Mouse (Mus musculus) forebrain, embryonic 12.5 days (tissue): ENCODE measurements around the gene Rpl36. TPM values are rescaled to one million over a fixed set of nuclear protein-coding genes. Genes with fewer than 3 reads are reported as not detected.

ENCODE experiments used
- ATAC-seq: fragments of 200-750 bp; cut with Nextera tagmentation; 2 replicates; pipeline ENCODE4 v1.8.0; 2017; ENCODE audit warnings: moderate TSS enrichment; ENCODE audit not compliant: low FRiP score
- H3K27ac ChIP-seq: fragments of 300-500 bp; sonication (generic); 2 replicates; pipeline ENCODE4 v1.5.1; 2016; ENCODE audit warnings: mild to moderate bottlenecking
- H3K27me3 ChIP-seq: fragments of 300-500 bp; sonication (generic); 2 replicates; pipeline ENCODE4 v1.6.1; 2016; ENCODE audit warnings: mild to moderate bottlenecking
- H3K36me3 ChIP-seq: fragments of 300-500 bp; sonication (generic); replicated peaks from 2 replicates; pipeline ENCODE4 v1.6.1; 2016; ENCODE audit warnings: mild to moderate bottlenecking
- H3K4me1 ChIP-seq: fragments of 300-500 bp; sonication (generic); 2 replicates; pipeline ENCODE4 v1.6.1; 2016
- H3K4me2 ChIP-seq: fragments of 300-500 bp; sonication (generic); 2 replicates; pipeline ENCODE4 v1.6.1; 2016; ENCODE audit warnings: mild to moderate bottlenecking, moderate library complexity
- H3K4me3 ChIP-seq: fragments of 300-500 bp; sonication (generic); replicated peaks from 2 replicates; pipeline ENCODE4 v1.5.1; 2016; ENCODE audit warnings: mild to moderate bottlenecking
- H3K9ac ChIP-seq: fragments of 300-500 bp; sonication (generic); 2 replicates; pipeline ENCODE4 v1.6.1; 2016; ENCODE audit warnings: mild to moderate bottlenecking
- H3K9me3 ChIP-seq: fragments of 300-500 bp; sonication (generic); 2 replicates; pipeline ENCODE4 v1.6.1; 2016
- WGBS: fragments of 180-500 bp; shearing (Covaris S2); methylation state at CpG from one replicate; pipeline ENCODE4 v1.1.7; 2016; 5-methylcytosine and 5-hydroxymethylcytosine counted together
- polyA plus RNA-seq: library from polyadenylated mRNA; unstranded; fragments of >200 nt; fragmentation: Nextera tagmentation; extraction: Ambion mirVana; gene quantifications from 2 replicates; pipeline ENCODE4 v1.2.1, GENCODE M21; 2016

The Rpl36 gene
- 1,181 and 1,289 TPM in 2 replicates for polyA plus RNA-seq

DNA sequence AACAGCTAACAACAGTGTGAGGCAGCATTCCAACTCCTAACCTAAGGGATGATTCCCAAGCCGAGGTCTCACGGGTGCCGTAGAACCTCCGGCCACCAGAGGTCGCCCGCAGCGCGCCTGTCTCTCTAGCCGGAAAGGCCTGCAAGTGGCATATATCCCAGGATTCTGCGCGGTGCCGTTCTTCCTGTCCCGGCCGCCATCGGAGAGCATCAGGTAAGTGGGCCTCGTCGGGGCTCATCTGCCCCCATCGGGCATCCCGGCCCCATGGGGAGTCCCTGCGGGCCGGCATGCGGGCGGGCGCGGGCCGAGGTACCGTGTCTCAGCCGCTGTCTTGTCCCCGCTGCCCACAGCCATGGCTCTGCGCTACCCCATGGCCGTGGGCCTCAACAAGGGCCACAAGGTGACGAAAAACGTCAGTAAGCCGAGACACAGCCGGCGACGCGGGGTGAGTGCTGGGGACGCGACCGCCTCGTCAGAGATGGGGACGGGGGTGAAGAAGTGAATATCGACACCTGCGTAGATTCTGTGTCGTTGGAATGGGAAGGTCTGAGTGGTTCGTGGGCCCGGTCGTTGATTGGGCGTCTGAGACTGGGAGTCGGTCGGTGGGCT lies at the start of gene Rpl36:
Gene Rpl36 (plus strand): TSS at position 181 of the 609 bp plus-strand sequence.
- Histone ChIP-seq H3K36me3 (peaks cover 43% of the 10 kb centered on the region), H3K4me1 (peaks cover 34% of the 10 kb centered on the region), H3K9ac (peak within 1 kb of the TSS; percentile 81), H3K4me2 (peak within 1 kb of the TSS; percentile 90), H3K9me3 (no peaks in the 10 kb centered on the region), H3K27me3 (no peaks in the 10 kb centered on the region), H3K4me3 (peak within 1 kb of the TSS; percentile 69), H3K27ac (peak within 1 kb of the TSS; percentile 87)
- ATAC-seq, result peak; percentile 61
- WGBS, result under 1% methylated on average over 52 of the region's 52 CpGs

DNA sequence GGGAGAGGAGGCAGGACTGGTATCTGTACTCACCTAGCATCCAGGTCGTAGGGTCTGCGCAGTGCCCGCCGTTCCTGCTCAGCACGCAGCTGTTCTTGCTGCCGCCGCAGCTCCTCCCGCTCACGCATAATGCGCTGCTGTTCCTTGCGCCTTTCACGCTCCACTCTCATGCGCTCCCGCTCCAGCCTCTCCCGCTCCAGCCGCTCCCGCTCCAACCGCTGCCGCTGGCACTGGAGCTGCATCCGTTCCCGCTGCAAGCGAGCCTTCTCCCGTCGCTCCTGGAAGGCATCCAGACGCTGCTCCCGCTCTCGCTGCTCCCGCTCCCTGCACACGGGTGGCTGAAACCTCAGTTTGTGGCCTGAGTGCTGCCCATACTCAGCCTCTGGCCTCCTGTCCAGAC lies 46.9 kb upstream of the Rpl36 start:
- Histone ChIP-seq H3K4me2 (no peak overlapping the region), H3K4me1 (no peaks in the 10 kb centered on the region), H3K4me3 (no peak overlapping the region), H3K9me3 (no peaks in the 10 kb centered on the region), H3K36me3 (peaks cover 98% of the 10 kb centered on the region), H3K27me3 (no peaks in the 10 kb centered on the region), H3K27ac (no peak overlapping the region), H3K9ac (no peak overlapping the region)
- WGBS, result 96% methylated on average over 29 of the region's 29 CpGs
- ATAC-seq, result no peak

GRCm38 (mm10) chr17:56566918-56567317 lies 46.3 kb upstream of the Rpl36 start:
- no peak overlapping the region for H3K27ac ChIP-seq
- H3K4me1 ChIP-seq, result no peaks in the 10 kb centered on the region
- WGBS, result 94% methylated on average over 5 of the region's 5 CpGs
- H3K9me3 ChIP-seq, result no peaks in the 10 kb centered on the region
- no peak for ATAC-seq
- H3K9ac ChIP-seq, result no peak overlapping the region
- H3K4me3 ChIP-seq, result no peak overlapping the region
- H3K27me3 ChIP-seq, result no peaks in the 10 kb centered on the region
- no peak overlapping the region for H3K4me2 ChIP-seq
- peaks cover 98% of the 10 kb centered on the region for H3K36me3 ChIP-seq

DNA sequence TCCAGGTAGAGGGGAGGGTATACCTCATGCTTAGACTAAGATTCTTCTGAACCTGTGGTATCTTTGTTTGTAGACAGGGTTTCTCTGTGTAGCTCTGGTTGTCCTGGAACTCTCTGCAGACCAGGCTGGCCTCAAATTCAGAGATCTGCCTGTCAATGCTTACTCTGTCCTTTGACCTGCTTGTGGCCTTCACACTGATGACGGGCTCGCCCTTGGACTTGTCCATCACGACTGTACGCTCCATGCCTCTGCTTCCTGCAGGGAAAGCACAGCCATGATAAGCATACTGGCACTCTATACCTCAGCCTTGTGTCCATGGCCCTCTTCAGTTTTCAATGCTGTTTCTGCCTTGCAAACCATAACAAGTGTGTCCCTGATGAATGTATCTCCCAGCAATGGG lies 45.8 kb upstream of the Rpl36 start:
- 93% methylated on average over 4 of the region's 4 CpGs for WGBS
- H3K36me3 ChIP-seq, result peaks cover 98% of the 10 kb centered on the region
- H3K9me3 ChIP-seq, result no peaks in the 10 kb centered on the region

DNA sequence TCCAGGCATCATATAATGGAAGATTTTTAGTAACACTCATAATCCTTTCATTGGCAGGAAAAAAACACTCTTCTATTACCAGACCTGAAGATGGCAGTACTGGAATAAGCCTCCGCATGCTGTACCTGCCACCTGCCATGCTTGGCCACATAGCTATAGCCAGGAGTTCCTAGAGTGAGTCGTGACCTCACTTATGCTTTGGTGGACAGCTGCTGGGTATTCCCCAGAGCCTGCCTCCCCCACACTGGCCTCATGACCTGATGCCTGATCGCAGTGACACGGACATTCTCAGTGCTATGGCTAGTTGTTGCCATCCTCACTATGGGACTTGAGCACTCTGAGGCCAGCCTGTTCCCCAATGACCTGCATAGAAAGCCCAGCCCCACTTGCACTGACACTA lies 42.9 kb upstream of the Rpl36 start:
- 91% methylated on average over 4 of the region's 4 CpGs for whole genome bisulfite sequencing
- no peak for ATAC-seq
- no peak overlapping the region for H3K27ac ChIP-seq

More for the DNA sequence above, 45.8 kb upstream of the Rpl36 start:
- no peak overlapping the region for H3K27ac ChIP-seq
- 0 out of 2 replicates have a peak, but pooled peaks cover 1% of the 10 kb centered on the region for H3K4me1 ChIP-seq
- H3K4me2 ChIP-seq, result no peak overlapping the region
- H3K27me3 ChIP-seq, result no peaks in the 10 kb centered on the region
- no peak for ATAC-seq
- no peak overlapping the region for H3K4me3 ChIP-seq
- no peak overlapping the region for H3K9ac ChIP-seq

GRCm38 (mm10) chr17:56572154-56572553 lies 41.1 kb upstream of the Rpl36 start:
- H3K36me3 ChIP-seq, result peaks cover 92% of the 10 kb centered on the region

More for the DNA sequence above, 42.9 kb upstream of the Rpl36 start:
- Histone ChIP-seq H3K4me1 (0 out of 2 replicates have a peak, but pooled peaks cover 3% of the 10 kb centered on the region), H3K4me2 (no peak overlapping the region), H3K9me3 (no peaks in the 10 kb centered on the region), H3K27me3 (no peaks in the 10 kb centered on the region), H3K9ac (no peak overlapping the region), H3K4me3 (no peak overlapping the region), H3K36me3 (peaks cover 96% of the 10 kb centered on the region)

DNA sequence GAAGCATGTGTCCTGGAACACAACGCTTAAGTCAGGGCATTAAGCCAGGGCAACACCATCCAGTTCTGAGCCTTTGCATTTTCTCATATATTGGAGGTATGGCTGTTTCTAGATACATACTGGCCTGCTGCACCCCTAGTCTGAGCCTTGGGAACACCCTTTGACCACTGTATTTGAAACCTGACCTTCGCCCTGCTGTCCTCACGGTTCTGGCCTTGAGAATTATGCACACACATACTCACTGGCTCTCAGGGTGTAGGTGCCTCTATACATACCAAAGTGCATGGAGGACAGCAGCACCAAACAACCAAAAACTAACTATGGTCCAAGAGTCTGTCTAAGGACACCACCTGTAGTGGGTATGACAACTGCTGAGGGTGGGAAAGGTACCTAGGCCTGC lies 40.3 kb upstream of the Rpl36 start:
- Histone ChIP-seq H3K9ac (no peak overlapping the region), H3K36me3 (peaks cover 92% of the 10 kb centered on the region), H3K4me3 (no peak overlapping the region), H3K27me3 (no peaks in the 10 kb centered on the region), H3K4me2 (no peak overlapping the region), H3K4me1 (0 out of 2 replicates have a peak, but pooled peaks cover 3% of the 10 kb centered on the region), H3K9me3 (no peaks in the 10 kb centered on the region), H3K27ac (no peak overlapping the region)
- WGBS, result 96% methylated on average over 3 of the region's 3 CpGs
- ATAC-seq, result no peak

More at GRCm38 (mm10) chr17:56572154-56572553, 41.1 kb upstream of the Rpl36 start:
- Histone ChIP-seq H3K27ac (peak overlapping the region; percentile 38; the same call in 1 of the 2 replicates), H3K4me3 (no peak overlapping the region), H3K4me2 (no peak overlapping the region), H3K9ac (no peak overlapping the region), H3K9me3 (no peaks in the 10 kb centered on the region), H3K27me3 (no peaks in the 10 kb centered on the region), H3K4me1 (0 out of 2 replicates have a peak, but pooled peaks cover 3% of the 10 kb centered on the region)
- ATAC-seq, result no peak
- 60% methylated on average over 1 of the region's 1 CpGs for WGBS

DNA sequence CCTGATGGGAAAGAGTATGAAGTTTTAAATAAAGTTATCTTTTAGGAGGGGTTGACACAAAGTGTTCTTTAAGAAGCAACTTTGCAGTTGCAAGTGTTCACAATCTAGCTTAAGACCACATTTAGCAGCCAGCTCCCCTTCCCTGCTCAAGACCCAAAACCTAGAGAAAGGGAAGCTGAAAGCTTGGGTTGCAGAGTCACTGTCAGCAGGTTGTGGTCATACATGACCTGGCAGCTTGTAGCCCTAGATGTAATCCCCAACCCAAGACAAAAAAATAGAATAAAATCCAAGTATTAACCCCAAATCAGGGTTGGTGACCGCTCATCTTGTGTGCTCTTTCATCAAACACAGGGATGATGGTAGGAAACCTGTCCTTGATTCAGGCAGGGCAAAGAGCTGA lies 30.1 kb upstream of the Rpl36 start:
- no peak for ATAC-seq
- Histone ChIP-seq H3K27ac (peak overlapping the region; percentile 95; the same call in 1 of the 2 replicates), H3K4me3 (peak overlapping the region; percentile 93), H3K9me3 (no peaks in the 10 kb centered on the region), H3K36me3 (peaks cover 67% of the 10 kb centered on the region), H3K4me1 (peaks cover 48% of the 10 kb centered on the region), H3K4me2 (peak overlapping the region; percentile 97), H3K27me3 (no peaks in the 10 kb centered on the region), H3K9ac (peak overlapping the region; percentile 91)
- 72% methylated on average over 1 of the region's 1 CpGs for WGBS

DNA sequence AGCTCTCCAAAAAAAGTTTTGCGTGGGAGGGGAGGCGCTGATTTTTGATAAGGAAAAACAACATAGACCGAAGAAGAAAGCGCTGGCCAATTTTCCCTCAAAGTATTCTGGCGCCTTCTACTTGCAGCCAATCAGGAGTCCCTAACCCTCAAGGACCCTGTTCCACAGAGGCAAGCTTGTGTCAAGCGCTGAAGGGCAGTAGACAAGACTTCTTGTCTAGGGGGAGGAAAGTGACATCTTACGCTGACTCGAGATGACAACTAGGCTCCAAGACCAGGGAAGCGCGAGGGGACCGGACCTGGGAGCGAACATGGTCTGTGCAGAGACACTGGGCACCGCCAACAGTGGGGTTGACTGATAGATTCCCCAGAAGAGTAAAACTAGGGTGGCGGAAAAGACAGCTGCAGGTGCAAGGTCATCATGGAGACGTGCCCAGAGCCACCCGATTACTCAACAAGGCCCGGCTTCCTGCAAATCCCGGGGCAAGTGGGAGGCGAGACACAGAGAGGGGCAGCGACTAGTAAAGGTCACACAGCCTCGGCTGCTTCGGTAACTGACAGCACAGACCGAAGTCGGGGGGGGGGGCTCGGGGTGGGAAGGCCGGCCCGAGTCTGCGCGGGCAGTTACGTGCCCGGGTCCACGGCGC lies 29.5 kb upstream of the Rpl36 start:
- 5% methylated on average over 30 of the region's 33 CpGs for WGBS
- H3K4me2 ChIP-seq, result peak overlapping the region; percentile 97
- H3K9ac ChIP-seq, result peak overlapping the region; percentile 91
- H3K9me3 ChIP-seq, result no peaks in the 10 kb centered on the region
- peak overlapping the region; percentile 93 for H3K4me3 ChIP-seq
- H3K27me3 ChIP-seq, result no peaks in the 10 kb centered on the region
- H3K4me1 ChIP-seq, result peaks cover 53% of the 10 kb centered on the region
- ATAC-seq, result no peak
- peak overlapping the region; percentile 95 for H3K27ac ChIP-seq
- peaks cover 67% of the 10 kb centered on the region for H3K36me3 ChIP-seq

DNA sequence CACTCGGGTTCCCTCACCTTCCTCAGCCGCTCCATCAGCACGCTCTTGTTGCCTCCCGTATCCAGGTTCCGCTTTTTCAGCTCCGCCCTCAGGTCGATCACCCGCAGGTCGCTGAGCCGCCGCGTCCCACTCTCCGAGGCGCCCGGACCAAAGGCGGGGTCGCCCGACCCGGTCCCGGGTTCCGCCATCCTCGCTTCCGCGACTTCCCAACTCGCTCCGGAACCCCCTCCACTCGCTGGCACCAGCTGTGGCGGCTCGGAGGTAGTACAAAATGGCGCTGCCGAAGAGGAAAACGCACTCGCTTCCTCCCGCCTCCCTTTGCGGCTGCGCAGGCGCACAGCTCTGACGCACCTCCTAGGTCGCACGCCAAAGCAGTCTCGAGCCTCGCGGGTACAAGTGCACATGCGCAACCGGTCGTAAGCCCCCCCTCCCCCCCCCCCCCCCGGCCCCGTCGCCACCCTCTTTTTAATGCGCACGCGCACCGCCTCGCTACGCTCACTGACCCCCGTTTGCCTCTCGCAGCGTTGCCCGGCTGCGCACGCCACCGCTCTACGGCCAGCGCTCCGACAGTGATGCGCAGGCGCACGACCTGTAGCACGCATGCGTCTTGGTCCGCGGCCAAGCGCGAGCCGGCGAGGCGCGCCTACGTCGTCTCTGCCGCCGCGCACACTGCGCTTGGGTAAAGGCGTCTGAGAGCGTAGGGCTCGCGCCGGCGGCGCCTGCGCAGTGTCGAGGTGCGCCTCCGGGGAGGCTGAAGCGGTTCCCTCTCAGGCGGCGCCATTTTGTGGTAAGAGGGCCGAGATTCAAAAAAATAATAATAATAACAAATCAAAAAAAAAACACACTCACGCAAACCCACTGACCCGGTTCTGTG lies 28.7 kb upstream of the Rpl36 start, which contains the start of the genes Safb2 and Safb:
Gene Safb2 (minus strand): TSS at position 329 of the 874 bp plus-strand sequence.
Gene Safb (plus strand): TSS at position 569 of the 874 bp plus-strand sequence.
- H3K36me3 ChIP-seq, result peaks cover 68% of the 10 kb centered on the region
- H3K4me1 ChIP-seq, result peaks cover 57% of the 10 kb centered on the region
- H3K9ac ChIP-seq, result peak within 1 kb of the TSS; percentile 91
- peak; percentile 95 for ATAC-seq
- under 1% methylated on average over 84 of the region's 101 CpGs for WGBS
- peak within 1 kb of the TSS; percentile 93 for H3K4me3 ChIP-seq
- peak within 1 kb of the TSS; percentile 95 for H3K27ac ChIP-seq
- no peaks in the 10 kb centered on the region for H3K9me3 ChIP-seq
- H3K27me3 ChIP-seq, result no peaks in the 10 kb centered on the region
- H3K4me2 ChIP-seq, result peak within 1 kb of the TSS; percentile 97

DNA sequence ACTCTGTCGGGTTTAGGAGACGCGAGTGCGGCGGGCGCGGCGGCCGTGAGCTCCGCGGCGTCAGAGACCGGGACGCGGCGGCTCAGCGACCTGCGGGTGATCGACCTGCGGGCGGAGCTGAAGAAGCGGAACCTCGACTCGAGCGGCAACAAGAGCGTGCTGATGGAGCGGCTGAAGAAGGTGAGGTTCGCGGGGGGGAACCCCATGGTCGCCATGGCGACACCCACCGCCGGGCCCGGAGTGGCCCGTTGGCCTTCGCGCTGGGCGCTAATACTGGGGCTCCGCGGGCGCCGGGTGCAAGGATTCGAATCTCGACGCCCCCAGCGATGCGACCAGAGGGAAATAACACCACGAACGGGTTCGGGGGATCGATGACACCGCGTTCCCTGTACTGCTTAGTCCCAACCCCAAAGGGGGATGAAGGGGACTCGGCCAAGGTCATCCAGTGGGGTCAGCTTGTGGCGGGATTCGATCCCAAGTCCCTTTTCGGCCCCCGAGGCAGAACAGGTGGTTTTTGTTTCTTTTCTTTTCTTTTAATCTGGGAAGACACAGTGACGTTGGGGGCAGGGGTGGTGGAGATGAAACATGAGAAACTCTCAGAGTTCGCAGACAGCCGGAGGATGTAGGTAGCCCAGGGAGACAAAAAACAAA lies 27.9 kb upstream of the Rpl36 start:
- Histone ChIP-seq H3K4me2 (peak overlapping the region; percentile 72), H3K27ac (peak overlapping the region; percentile 93), H3K9ac (peak overlapping the region; percentile 89), H3K4me1 (peaks cover 57% of the 10 kb centered on the region), H3K9me3 (no peaks in the 10 kb centered on the region), H3K27me3 (no peaks in the 10 kb centered on the region), H3K36me3 (peaks cover 68% of the 10 kb centered on the region), H3K4me3 (peak overlapping the region; percentile 93)
- peak; percentile 23 for ATAC-seq
- under 1% methylated on average over 61 of the region's 61 CpGs for WGBS
